Mouse (Mus musculus): ENCODE measurements around the gene Adh1. TPM values are rescaled to one million over a fixed set of nuclear protein-coding genes. Genes with fewer than 3 reads are reported as not detected.

The Adh1 gene
- polyA plus RNA-seq, 1 experiment = 256 TPM

DNA sequence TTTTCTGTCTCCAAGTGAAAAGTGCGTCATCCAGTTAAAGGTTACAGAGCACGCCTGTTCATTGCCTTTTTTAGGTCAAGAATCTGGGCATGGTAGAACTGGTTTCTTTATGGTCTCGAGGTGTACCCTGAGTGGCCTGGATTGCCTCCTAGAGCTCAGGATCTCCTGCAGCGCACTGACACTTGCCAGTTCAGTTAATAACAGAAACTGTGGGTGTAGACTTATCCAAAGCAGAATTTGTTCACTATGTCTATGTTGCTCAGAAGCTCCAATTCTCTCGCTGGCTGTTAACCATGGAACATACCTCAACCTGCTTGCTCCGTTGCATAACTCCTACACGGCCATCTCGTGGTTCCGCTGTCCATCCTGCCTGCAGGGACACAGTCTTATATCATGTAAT lies 39.3 kb downstream of the Adh1 start:
- no peak overlapping the region for H3K27ac ChIP-seq (ENCODE audit: insufficient read depth, low read depth, low read length)
- no peaks in the 10 kb centered on the region for H3K36me3 ChIP-seq (ENCODE audit: control insufficient read depth, insufficient read depth, low read length)
- no peak for TF ChIP-seq POLR2A (IDR thresholded peaks at IDR 0.05; ENCODE audit: low read depth, low read length)
- TF ChIP-seq CTCF (conservative IDR thresholded peaks at IDR 0.05; ENCODE audit: insufficient read depth, insufficient read length, low read depth, low read length) = no peak
- 81% methylated on average over 9 of the region's 9 CpGs for WGBS
- H3K27me3 ChIP-seq (replicated peaks; ENCODE audit: control insufficient read depth, insufficient read depth, low read length) = no peaks in the 10 kb centered on the region
- H3K4me3 ChIP-seq (ENCODE audit: insufficient read depth, low read depth, low read length) = no peak overlapping the region
- H3K4me1 ChIP-seq (ENCODE audit: control insufficient read depth, insufficient read depth, low read length) = peaks cover 12% of the 10 kb centered on the region; the same call in 1 of the 2 replicates
- DNase-seq = no peak

DNA sequence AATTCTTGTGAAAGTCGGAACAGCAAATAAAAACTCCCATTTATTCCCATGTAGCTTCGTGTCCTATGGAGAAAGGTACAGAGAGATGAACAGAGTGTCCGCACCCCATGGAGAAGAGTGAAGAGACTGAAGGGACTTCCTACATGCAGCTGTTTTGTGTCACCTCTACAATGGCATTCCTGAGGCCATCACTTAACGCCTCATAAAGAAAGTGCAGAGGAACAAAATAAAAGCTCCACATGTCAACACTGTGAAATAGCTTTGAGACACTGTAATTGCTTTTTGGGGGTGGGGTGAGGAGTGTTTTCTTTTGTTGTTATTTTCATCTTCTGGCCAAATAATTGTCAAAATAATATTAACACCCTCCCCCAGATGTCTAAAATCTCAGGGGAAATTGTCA lies 41.9 kb downstream of the Adh1 start:
- TF ChIP-seq POLR2A (IDR thresholded peaks at IDR 0.05; ENCODE audit: low read depth, low read length) (no peak), CTCF (conservative IDR thresholded peaks at IDR 0.05; ENCODE audit: insufficient read depth, insufficient read length, low read depth, low read length) (no peak)
- Histone ChIP-seq H3K27ac (ENCODE audit: insufficient read depth, low read depth, low read length) (peak overlapping the region; percentile 23; the same call in 1 of the 2 replicates), H3K36me3 (ENCODE audit: control insufficient read depth, insufficient read depth, low read length) (no peaks in the 10 kb centered on the region), H3K4me3 (ENCODE audit: insufficient read depth, low read depth, low read length) (no peak overlapping the region), H3K4me1 (ENCODE audit: control insufficient read depth, insufficient read depth, low read length) (peaks cover 16% of the 10 kb centered on the region; the same call in 1 of the 2 replicates), H3K27me3 (replicated peaks; ENCODE audit: control insufficient read depth, insufficient read depth, low read length) (no peaks in the 10 kb centered on the region)
- DNase-seq = no peak
- 68% methylated on average over 4 of the region's 4 CpGs for WGBS

DNA sequence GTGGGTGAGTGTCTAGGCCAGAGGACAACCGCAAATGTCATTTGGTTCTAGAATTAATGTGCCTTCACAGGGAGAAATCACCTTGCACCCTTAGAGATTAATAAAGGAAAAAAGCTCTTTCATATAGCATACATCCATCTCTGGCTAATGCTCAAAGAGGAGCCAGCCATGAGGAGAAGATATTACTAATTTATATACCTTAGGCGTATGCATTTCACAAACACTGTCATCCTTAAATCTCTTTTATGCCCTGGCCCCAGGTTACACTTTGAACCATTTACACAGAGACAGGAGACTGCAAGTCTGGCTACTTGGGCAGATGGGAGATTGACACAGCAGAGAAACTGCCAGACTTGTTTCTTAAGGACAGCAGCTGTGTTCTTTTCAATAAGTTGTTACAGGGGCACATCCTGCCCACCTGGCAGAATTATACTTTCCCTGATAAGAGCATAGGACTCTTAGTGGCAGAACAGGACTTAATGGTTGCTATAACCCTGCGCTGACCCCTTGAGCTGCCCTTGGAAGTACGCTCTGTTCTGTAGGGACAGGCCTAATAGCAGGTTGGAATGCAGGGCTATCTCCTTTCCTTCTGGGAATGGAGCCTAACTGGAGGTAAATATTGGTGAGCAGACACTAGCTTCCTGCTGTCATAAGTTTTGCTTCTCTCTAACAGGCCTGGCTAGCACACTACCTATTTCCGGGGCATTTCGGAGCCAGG lies 43.1 kb downstream of the Adh1 start:
- no peak for TF ChIP-seq CTCF (conservative IDR thresholded peaks at IDR 0.05; ENCODE audit: insufficient read depth, insufficient read length, low read depth, low read length)
- no peak for TF ChIP-seq POLR2A (IDR thresholded peaks at IDR 0.05; ENCODE audit: low read depth, low read length)
- peaks cover 16% of the 10 kb centered on the region; the same call in 1 of the 2 replicates for H3K4me1 ChIP-seq (ENCODE audit: control insufficient read depth, insufficient read depth, low read length)
- DNase-seq = no peak
- peak overlapping the region; percentile 44; the same call in 1 of the 2 replicates for H3K27ac ChIP-seq (ENCODE audit: insufficient read depth, low read depth, low read length)
- no peaks in the 10 kb centered on the region for H3K27me3 ChIP-seq (replicated peaks; ENCODE audit: control insufficient read depth, insufficient read depth, low read length)
- no peak overlapping the region for H3K4me3 ChIP-seq (ENCODE audit: insufficient read depth, low read depth, low read length)
- H3K36me3 ChIP-seq (ENCODE audit: control insufficient read depth, insufficient read depth, low read length) = no peaks in the 10 kb centered on the region
- 72% methylated on average over 6 of the region's 6 CpGs for WGBS

DNA sequence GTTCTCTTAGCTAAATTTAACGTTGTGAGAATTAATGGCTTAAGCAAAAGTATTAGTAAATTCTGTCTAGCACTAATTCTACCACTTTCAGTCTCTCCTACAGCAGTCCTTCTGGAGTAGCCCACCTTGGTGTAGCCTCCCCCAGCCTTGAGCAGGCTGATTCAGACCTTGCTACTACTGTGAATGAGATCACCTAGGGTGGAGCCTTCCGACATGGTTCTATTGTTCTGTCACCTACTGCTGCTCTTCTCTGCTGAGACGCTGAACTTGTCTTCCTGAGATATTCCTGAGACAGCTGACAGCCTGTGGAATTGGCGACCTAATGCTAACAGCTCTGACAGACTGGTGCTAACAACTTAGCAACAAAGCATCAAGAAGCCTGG lies 43.7 kb downstream of the Adh1 start:
- TF ChIP-seq CTCF (conservative IDR thresholded peaks at IDR 0.05; ENCODE audit: insufficient read depth, insufficient read length, low read depth, low read length) = no peak
- TF ChIP-seq POLR2A (IDR thresholded peaks at IDR 0.05; ENCODE audit: low read depth, low read length) = no peak
- Histone ChIP-seq H3K4me1 (ENCODE audit: control insufficient read depth, insufficient read depth, low read length) (peaks cover 16% of the 10 kb centered on the region; the same call in 1 of the 2 replicates), H3K27me3 (replicated peaks; ENCODE audit: control insufficient read depth, insufficient read depth, low read length) (no peaks in the 10 kb centered on the region), H3K27ac (ENCODE audit: insufficient read depth, low read depth, low read length) (no peak overlapping the region), H3K36me3 (ENCODE audit: control insufficient read depth, insufficient read depth, low read length) (no peaks in the 10 kb centered on the region), H3K4me3 (ENCODE audit: insufficient read depth, low read depth, low read length) (no peak overlapping the region)
- no peak for DNase-seq
- 57% methylated on average over 4 of the region's 4 CpGs for WGBS

DNA sequence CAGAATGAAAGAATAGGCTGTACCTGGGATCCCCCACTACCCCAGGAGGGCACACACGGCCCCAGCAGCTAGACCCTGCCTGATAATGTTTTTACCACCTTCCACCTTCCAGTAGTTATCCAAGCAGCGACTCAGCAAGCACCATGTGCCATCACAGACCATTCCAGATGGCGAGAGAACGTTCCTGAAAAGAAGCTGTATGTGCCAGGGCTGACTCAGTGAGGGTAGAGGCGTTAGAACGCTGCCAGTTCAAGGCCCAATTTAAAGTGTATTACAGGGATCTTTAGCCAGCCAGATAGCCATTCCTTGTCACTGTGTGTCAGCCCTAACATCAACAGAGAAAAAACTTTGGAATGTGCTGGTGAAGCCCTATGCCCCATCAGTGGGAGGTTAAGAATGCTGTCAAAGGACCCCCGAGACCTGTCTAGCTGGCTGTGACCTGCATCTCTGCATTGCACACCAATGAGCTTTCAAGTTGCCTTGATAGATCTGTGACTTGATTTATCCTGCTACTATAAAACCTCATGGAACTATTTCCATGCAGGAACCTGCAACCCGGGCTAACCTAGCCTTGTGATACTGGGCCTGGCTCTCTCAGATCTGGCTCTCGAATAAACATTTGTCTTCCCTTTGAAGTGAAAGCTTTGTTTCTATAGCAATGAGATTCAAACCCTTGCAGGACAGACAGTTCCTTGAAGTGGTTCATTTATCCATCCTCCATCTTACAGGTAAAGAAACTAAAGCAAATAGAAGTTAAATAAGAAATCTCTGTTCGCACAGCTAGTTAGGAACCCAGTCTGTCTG lies 44.9 kb downstream of the Adh1 start:
- Histone ChIP-seq H3K36me3 (ENCODE audit: control insufficient read depth, insufficient read depth, low read length) (no peaks in the 10 kb centered on the region), H3K27me3 (replicated peaks; ENCODE audit: control insufficient read depth, insufficient read depth, low read length) (no peaks in the 10 kb centered on the region), H3K4me1 (ENCODE audit: control insufficient read depth, insufficient read depth, low read length) (peaks cover 14% of the 10 kb centered on the region; the same call in 1 of the 2 replicates), H3K27ac (ENCODE audit: insufficient read depth, low read depth, low read length) (no peak overlapping the region), H3K4me3 (ENCODE audit: insufficient read depth, low read depth, low read length) (no peak overlapping the region)
- TF ChIP-seq CTCF (conservative IDR thresholded peaks at IDR 0.05; ENCODE audit: insufficient read depth, insufficient read length, low read depth, low read length) (no peak), POLR2A (IDR thresholded peaks at IDR 0.05; ENCODE audit: low read depth, low read length) (no peak)
- no peak for DNase-seq
- 84% methylated on average over 10 of the region's 10 CpGs for WGBS

DNA sequence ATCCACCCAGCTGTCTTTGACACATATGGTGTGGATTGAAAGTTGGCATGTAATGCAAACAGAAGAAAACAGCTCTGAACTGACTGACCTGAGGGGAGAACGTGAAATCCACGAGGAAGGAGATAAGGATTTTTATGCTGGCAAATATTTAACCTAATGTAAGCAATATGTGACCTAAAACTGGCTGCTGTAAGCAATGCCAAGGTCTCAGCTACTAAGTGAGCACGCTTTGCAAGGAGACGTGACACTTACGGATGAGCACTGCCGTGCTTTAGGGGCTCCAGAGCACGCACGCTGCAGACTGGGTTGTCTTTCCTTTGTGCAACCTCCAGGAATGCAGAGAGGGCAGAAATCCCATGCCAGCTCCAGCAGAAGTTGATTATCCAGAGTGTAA lies 45.5 kb downstream of the Adh1 start:
- no peak overlapping the region for H3K27ac ChIP-seq (ENCODE audit: insufficient read depth, low read depth, low read length)

DNA sequence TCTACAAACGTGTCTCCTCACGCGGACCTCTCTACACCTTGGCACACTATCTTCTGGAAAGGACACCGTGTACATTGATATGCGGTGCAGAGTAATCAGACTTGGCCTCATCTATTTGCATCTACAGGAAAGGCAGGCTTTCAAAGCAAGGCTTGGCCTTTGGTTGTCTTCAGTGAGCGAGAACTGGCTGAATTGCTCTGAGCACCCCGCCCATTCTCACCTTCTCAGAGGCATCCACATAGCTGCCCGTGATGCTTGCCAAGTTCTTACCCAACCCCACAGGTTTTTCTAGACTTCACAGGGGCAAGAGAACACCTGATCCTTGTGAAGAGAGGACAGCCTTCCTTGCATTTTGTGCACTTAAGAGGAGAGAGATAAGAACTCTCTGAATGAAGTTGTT lies 49.1 kb downstream of the Adh1 start:
- DNase-seq = no peak
- no peak overlapping the region for H3K27ac ChIP-seq (ENCODE audit: insufficient read depth, low read depth, low read length)
- 0 out of 2 replicates have a peak, but pooled peaks cover 4% of the 10 kb centered on the region for H3K4me1 ChIP-seq (ENCODE audit: control insufficient read depth, insufficient read depth, low read length)
- no peaks in the 10 kb centered on the region for H3K27me3 ChIP-seq (replicated peaks; ENCODE audit: control insufficient read depth, insufficient read depth, low read length)
- H3K36me3 ChIP-seq (ENCODE audit: control insufficient read depth, insufficient read depth, low read length) = no peaks in the 10 kb centered on the region
- 88% methylated on average over 8 of the region's 8 CpGs for WGBS
- no peak overlapping the region for H3K4me3 ChIP-seq (ENCODE audit: insufficient read depth, low read depth, low read length)
- TF ChIP-seq CTCF (conservative IDR thresholded peaks at IDR 0.05; ENCODE audit: insufficient read depth, insufficient read length, low read depth, low read length) = no peak
- TF ChIP-seq POLR2A (IDR thresholded peaks at IDR 0.05; ENCODE audit: low read depth, low read length) = no peak

More for the DNA sequence above, 45.5 kb downstream of the Adh1 start:
- Histone ChIP-seq H3K4me3 (ENCODE audit: insufficient read depth, low read depth, low read length) (no peak overlapping the region), H3K36me3 (ENCODE audit: control insufficient read depth, insufficient read depth, low read length) (no peaks in the 10 kb centered on the region), H3K27me3 (replicated peaks; ENCODE audit: control insufficient read depth, insufficient read depth, low read length) (no peaks in the 10 kb centered on the region), H3K4me1 (ENCODE audit: control insufficient read depth, insufficient read depth, low read length) (peaks cover 14% of the 10 kb centered on the region; the same call in 1 of the 2 replicates)
- TF ChIP-seq POLR2A (IDR thresholded peaks at IDR 0.05; ENCODE audit: low read depth, low read length) (no peak), CTCF (conservative IDR thresholded peaks at IDR 0.05; ENCODE audit: insufficient read depth, insufficient read length, low read depth, low read length) (no peak)
- no peak for DNase-seq
- 31% methylated on average over 8 of the region's 8 CpGs for WGBS

Measured in kidney, adult 2 months (tissue).